Mouse (Mus musculus): ENCODE data around the gene Sec13. TPM values are rescaled to one million over a fixed set of nuclear protein-coding genes. Genes with fewer than 3 reads are reported as not detected.

Gene Sec13
- total and polyA plus RNA-seq, 3 experiments: 145 to 257 (median 209) TPM

DNA sequence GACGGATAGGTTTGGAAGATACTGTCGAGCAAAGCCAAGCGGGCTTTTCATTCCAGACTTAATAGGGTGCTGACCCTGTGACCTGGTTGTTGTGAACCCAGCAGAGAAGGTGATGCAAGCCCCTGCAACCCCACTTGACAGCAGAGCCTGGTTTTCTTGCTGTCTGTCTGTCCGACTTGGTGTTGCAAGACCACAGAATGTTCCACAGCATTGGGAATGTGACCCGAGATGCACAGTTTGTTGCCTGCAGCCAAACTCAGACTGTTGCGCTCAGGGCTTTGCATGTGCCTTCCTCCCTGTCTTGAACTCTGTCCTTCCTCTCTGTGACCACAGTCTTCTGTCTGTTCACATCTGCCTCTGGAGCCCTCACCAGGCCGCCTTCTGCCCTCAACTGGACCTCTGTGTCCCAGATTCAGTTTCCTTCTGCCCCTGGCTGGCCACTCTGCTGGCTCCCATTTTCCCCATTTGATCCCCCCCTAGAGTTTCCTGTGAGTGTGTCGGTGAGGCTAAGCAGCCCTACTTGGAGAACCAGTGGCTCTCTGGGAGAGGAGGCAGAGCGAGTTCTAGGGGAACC lies 60.5 kb downstream of the Sec13 start:
- Histone ChIP-seq H3K9ac (ENCODE audit: insufficient read depth, low read depth) (no peak overlapping the region), H3K79me2 (replicated peaks; ENCODE audit: control insufficient read depth, extremely low read depth, insufficient read depth, poor library complexity, severe bottlenecking) (peaks cover 3% of the 10 kb centered on the region), H3K4me2 (ENCODE audit: insufficient read depth, low read depth, poor library complexity, severe bottlenecking) (no peak overlapping the region), H3K27me3 (replicated peaks) (no peaks in the 10 kb centered on the region), H3K9me3 (replicated peaks; ENCODE audit: low read length) (no peaks in the 10 kb centered on the region), H3K27ac (ENCODE audit: insufficient read depth, low read depth) (peak overlapping the region; percentile 66), H3K4me3 (replicated peaks in 1 of 3; ENCODE audit: low read depth in 2 of 3, low read length in 2 of 3, poor library complexity in 1 of 3) (no peak overlapping the region), H3K4me1 (ENCODE audit: control insufficient read depth in 1 of 2, insufficient read depth in 2 of 2) (peaks cover 15 to 62% of the 10 kb centered on the region in 2 experiments), H3K36me3 (replicated peaks in 1 of 2; ENCODE audit: control insufficient read depth in 1 of 2, insufficient read depth in 1 of 2, low read length in 1 of 2) (peaks cover 75 to 93% of the 10 kb centered on the region in 2 experiments)
- dilution Hi-C loops (cut with MboI; ENCODE audit: extremely low pct_ligation_motif_present, extremely low pct_unique_long_range_greater_than_20kb, low sequenced_read_pairs) (no loop called here), in situ Hi-C loops (cut with MboI; ENCODE audit: low pct_ligation_motif_present, low pct_unique_long_range_greater_than_20kb, low sequenced_read_pairs) (loop anchor here (5.0 kb wide), 1 partner anchor 43 kb away; the partner anchor contains the start of gene Irak2)
- no peak for TF ChIP-seq POLR2A (IDR thresholded peaks at IDR 0.05; ENCODE audit: low read depth, low read length)
- TF ChIP-seq KAT2A (IDR thresholded peaks at IDR 0.05; ENCODE audit: insufficient replicate concordance, low read length): no peak
- TF ChIP-seq USF1 (IDR thresholded peaks at IDR 0.05; ENCODE audit: low read depth, low read length): no peak
- TF ChIP-seq RAD21 (IDR thresholded peaks at IDR 0.05; ENCODE audit: low read depth, low read length): no peak
- no peak for TF ChIP-seq CHD2 (IDR thresholded peaks at IDR 0.05; ENCODE audit: low read length)
- TF ChIP-seq TCF12 (IDR thresholded peaks at IDR 0.05; ENCODE audit: low read depth, low read length): no peak
- no peak for TF ChIP-seq IRF4 (IDR thresholded peaks at IDR 0.05; ENCODE audit: low read depth, low read length)
- no peak for TF ChIP-seq TBP (conservative IDR thresholded peaks at IDR 0.05; ENCODE audit: low read depth, low read length)
- TF ChIP-seq MXI1 (IDR thresholded peaks at IDR 0.05; ENCODE audit: low read depth, low read length): no peak
- no peak for TF ChIP-seq BHLHE40 (IDR thresholded peaks at IDR 0.05; ENCODE audit: low read depth, low read length)
- TF ChIP-seq MAX (IDR thresholded peaks at IDR 0.05; ENCODE audit: low read length): no peak
- no peak for TF ChIP-seq E2F4 (IDR thresholded peaks at IDR 0.05; ENCODE audit: insufficient replicate concordance, low read depth, low read length)
- TF ChIP-seq SMC3 (IDR thresholded peaks at IDR 0.05; ENCODE audit: low read depth, low read length): no peak
- no peak for TF ChIP-seq ELF1 (IDR thresholded peaks at IDR 0.05; ENCODE audit: low read depth, low read length)
- TF ChIP-seq CTCF (conservative IDR thresholded peaks at IDR 0.05 in 1 of 2, IDR thresholded peaks at IDR 0.05 in 1 of 2; ENCODE audit: low read depth in 2 of 2, low read length in 2 of 2): no peak
- no peak for DNase-seq (ENCODE audit: extremely low read depth)

DNA sequence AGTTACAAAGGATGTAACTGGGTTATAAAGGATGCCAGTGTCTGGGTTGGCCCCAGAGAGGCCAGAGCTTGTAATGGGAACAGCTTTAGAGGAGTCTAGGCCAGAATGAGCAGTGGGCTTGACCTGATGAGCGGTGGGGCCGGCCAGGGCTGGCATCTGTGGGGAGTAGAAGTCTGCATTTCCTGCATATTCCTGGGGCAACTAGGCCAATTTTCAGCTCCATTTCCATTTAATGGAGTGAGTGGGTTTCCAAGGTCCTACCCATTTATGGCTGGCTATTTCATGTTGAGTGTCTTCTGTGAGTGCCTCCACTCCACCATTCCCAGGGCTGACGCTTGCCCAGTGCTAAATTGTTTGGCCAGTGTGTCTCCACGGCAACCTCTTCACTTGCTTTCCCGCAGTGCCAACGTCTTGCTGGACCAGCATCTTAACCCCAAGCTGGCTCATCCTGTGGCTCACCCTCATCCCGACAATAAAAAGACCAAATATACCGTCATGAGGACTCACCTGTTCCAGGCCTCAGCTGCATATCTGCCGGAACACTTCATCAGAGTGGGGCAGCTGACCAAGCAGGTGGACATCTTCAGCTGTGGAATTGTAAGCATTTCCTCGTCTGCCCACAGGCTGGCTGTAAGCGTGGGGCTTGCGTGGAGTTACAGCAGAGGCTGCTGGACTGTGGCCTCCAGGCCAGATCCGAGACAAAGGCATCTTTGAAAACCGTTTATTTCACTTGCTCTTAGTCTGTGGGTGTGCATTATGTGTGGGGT lies 62.1 kb downstream of the Sec13 start:
- dilution Hi-C loops (cut with MboI; ENCODE audit: extremely low pct_ligation_motif_present, extremely low pct_unique_long_range_greater_than_20kb, low sequenced_read_pairs) (no loop called here), in situ Hi-C loops (cut with MboI; ENCODE audit: low pct_ligation_motif_present, low pct_unique_long_range_greater_than_20kb, low sequenced_read_pairs) (loop anchor here (5.0 kb wide), 1 partner anchor 41 kb away; the partner anchor contains the start of gene Irak2)
- Histone ChIP-seq H3K9me3 (replicated peaks; ENCODE audit: low read length) (no peaks in the 10 kb centered on the region), H3K4me1 (ENCODE audit: control insufficient read depth in 1 of 2, insufficient read depth in 2 of 2) (peaks cover 19 to 72% of the 10 kb centered on the region in 2 experiments), H3K27ac (ENCODE audit: insufficient read depth, low read depth) (no peak overlapping the region), H3K9ac (ENCODE audit: insufficient read depth, low read depth) (no peak overlapping the region), H3K4me3 (replicated peaks in 1 of 3; ENCODE audit: low read depth in 2 of 3, low read length in 2 of 3, poor library complexity in 1 of 3) (no peak overlapping the region), H3K4me2 (ENCODE audit: insufficient read depth, low read depth, poor library complexity, severe bottlenecking) (no peak overlapping the region), H3K36me3 (replicated peaks in 1 of 2; ENCODE audit: control insufficient read depth in 1 of 2, insufficient read depth in 1 of 2, low read length in 1 of 2) (peaks cover 76 to 92% of the 10 kb centered on the region in 2 experiments), H3K27me3 (replicated peaks) (no peaks in the 10 kb centered on the region), H3K79me2 (replicated peaks; ENCODE audit: control insufficient read depth, extremely low read depth, insufficient read depth, poor library complexity, severe bottlenecking) (peaks cover 3% of the 10 kb centered on the region; the same call in 1 of the 2 replicates)
- DNase-seq (ENCODE audit: extremely low read depth): no peak
- TF ChIP-seq ZKSCAN1 (IDR thresholded peaks at IDR 0.05; ENCODE audit: borderline replicate concordance, low read depth, low read length) (no peak), IRF4 (IDR thresholded peaks at IDR 0.05; ENCODE audit: low read depth, low read length) (no peak), BHLHE40 (IDR thresholded peaks at IDR 0.05; ENCODE audit: low read depth, low read length) (no peak), RAD21 (IDR thresholded peaks at IDR 0.05; ENCODE audit: low read depth, low read length) (no peak), POLR2A (IDR thresholded peaks at IDR 0.05; ENCODE audit: low read depth, low read length) (no peak), CHD1 (IDR thresholded peaks at IDR 0.05; ENCODE audit: low read depth, low read length) (no peak), CTCF (conservative IDR thresholded peaks at IDR 0.05 in 1 of 2, IDR thresholded peaks at IDR 0.05 in 1 of 2; ENCODE audit: low read depth in 2 of 2, low read length in 2 of 2) (no peak), TCF12 (IDR thresholded peaks at IDR 0.05; ENCODE audit: low read depth, low read length) (no peak), ZC3H11A (IDR thresholded peaks at IDR 0.05; ENCODE audit: low read depth, low read length) (no peak), POLR2AphosphoS2 (IDR thresholded peaks at IDR 0.05; ENCODE audit: low read depth, low read length) (no peak), HCFC1 (IDR thresholded peaks at IDR 0.05; ENCODE audit: low read depth, low read length) (no peak), PAX5 (IDR thresholded peaks at IDR 0.05; ENCODE audit: low read length) (no peak), MYC (IDR thresholded peaks at IDR 0.05; ENCODE audit: low read depth, low read length) (no peak), ETS1 (conservative IDR thresholded peaks at IDR 0.05; ENCODE audit: low read depth, low read length) (no peak), SMC3 (IDR thresholded peaks at IDR 0.05; ENCODE audit: low read depth, low read length) (no peak), JUN (IDR thresholded peaks at IDR 0.05; ENCODE audit: insufficient read depth, low read depth, low read length) (no peak), USF1 (IDR thresholded peaks at IDR 0.05; ENCODE audit: low read depth, low read length) (no peak), UBTF (IDR thresholded peaks at IDR 0.05; ENCODE audit: low read depth, low read length) (no peak), TBP (conservative IDR thresholded peaks at IDR 0.05; ENCODE audit: low read depth, low read length) (no peak), CHD2 (IDR thresholded peaks at IDR 0.05; ENCODE audit: low read length) (no peak)
